8 mouse cellular contexts compared by ENCODE assay signal in the genomic region with DNA sequence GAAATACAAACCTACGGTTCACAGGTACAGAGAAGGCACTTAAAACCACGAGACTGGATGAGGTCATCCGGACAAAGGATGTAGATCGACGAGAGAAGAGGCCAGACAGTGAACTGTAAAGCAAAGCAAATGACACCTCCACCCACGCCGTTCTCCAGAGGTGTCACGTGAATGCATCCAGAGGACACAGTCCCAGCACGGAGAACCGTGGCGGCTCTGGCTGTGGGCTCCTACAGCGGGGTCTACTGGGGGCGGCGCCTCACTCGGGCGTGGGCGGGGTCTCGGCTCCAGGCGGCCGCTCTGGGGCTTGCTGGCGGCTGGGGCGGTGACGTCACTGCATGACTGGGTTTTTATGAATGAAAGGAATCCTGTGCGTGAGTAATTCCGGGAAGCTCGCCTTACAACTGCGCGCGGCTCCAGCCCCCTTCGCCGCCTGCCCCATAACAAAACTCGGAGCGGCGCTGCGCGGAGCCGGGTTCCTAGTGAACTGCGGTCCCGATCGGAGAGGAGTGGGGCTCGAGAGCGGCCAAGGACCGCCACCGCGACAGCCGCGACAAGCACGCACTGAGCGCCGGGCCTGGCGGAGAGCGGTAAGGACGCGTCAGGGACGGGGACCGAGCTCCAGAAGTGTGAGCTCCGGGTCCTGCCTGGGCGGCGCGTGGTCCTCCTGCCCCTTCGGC. TPM values are rescaled to one million over a fixed set of nuclear protein-coding genes. Genes with fewer than 3 reads are reported as not detected.
DNase-seq lines count a peak whose midpoint lies in the region; ATAC-seq lines count a peak whose summit lies in the region.

No protein-coding gene starts in this region.

- H3K36me3 ChIP-seq in hindbrain, embryonic 15.5 days, result no peaks in the 10 kb centered on the region

- ATAC-seq in hindbrain, embryonic 15.5 days (ENCODE audit: low FRiP score, low read depth), result peak; percentile 88

- peaks cover 15% of the 10 kb centered on the region for H3K4me1 ChIP-seq in hindbrain, embryonic 15.5 days (replicated peaks)

- H3K4me3 ChIP-seq in hindbrain, embryonic 15.5 days, result peak overlapping the region; percentile 73

- under 1% methylated on average over 61 of the region's 61 CpGs for WGBS in hindbrain, embryonic 15.5 days

- peak overlapping the region; percentile 76 for H3K27ac ChIP-seq in hindbrain, embryonic 15.5 days (replicated peaks)

- DNase-seq in T-cell, adult 2 months (ENCODE audit: low spot score), result peak; percentile 96
- peak; percentile 81 to 88 for DNase-seq in cerebellum, postnatal 25 days
- peak; percentile 84 to 85 for DNase-seq in frontal cortex, postnatal 36 days (ENCODE audit: low spot score in 2 of 2)
- peak; percentile 83 to 85 for DNase-seq in left cerebral cortex, adult 18-20 months (ENCODE audit: low spot score in 2 of 2)
- DNase-seq in lung, postnatal 4 days, result peak; percentile 94 to 95
- DNase-seq in retina, postnatal 7 days (ENCODE audit: low read depth, low spot score), result peak; percentile 79
- peak; percentile 77 for DNase-seq in urinary bladder, adult 2 months (ENCODE audit: low spot score)

- peak overlapping the region; percentile 61 for H3K9ac ChIP-seq in hindbrain, embryonic 15.5 days

- peak overlapping the region; percentile 95 for H3K4me2 ChIP-seq in hindbrain, embryonic 15.5 days

- H3K9me3 ChIP-seq in hindbrain, embryonic 15.5 days, result no peaks in the 10 kb centered on the region

- H3K27me3 ChIP-seq in hindbrain, embryonic 15.5 days, result peaks cover 12% of the 10 kb centered on the region; the same call in 1 of the 2 replicates

RNA-seq across cellular contexts. Expression of a gene that starts 0.9 kb away (rescaled TPM):
- 1.00 and 1.0 TPM in 2 replicates for polyA plus RNA-seq in hindbrain, embryonic 15.5 days (2015; fragmentation: Nextera tagmentation; extraction: Ambion mirVana)
- total RNA-seq in left cerebral cortex, adult 18-20 months (2021), result 1 to 10 TPM; 1.8 to 2.8 TPM
- polyA plus RNA-seq in urinary bladder, adult 2 months (2012; rRNA removed), result 11.0 and 13.0 TPM in 2 replicates

RNA-seq across cellular contexts. Expression of a gene that starts 19.1 kb away (rescaled TPM):
- polyA plus RNA-seq in hindbrain, embryonic 15.5 days (2015; fragmentation: Nextera tagmentation; extraction: Ambion mirVana), result 27.1 and 32.5 TPM in 2 replicates
- total RNA-seq in left cerebral cortex, adult 18-20 months (2021), result 10 to 100 TPM; 18.4 to 21.2 TPM
- 20.5 and 20.6 TPM in 2 replicates for polyA plus RNA-seq in urinary bladder, adult 2 months (2012; rRNA removed)

RNA-seq across cellular contexts. Expression of a gene that starts 56.1 kb away (rescaled TPM):
- 45.7 and 51.6 TPM in 2 replicates for polyA plus RNA-seq in hindbrain, embryonic 15.5 days (2015; fragmentation: Nextera tagmentation; extraction: Ambion mirVana)
- 10 to 100 TPM; 71.3 to 74.8 TPM for total RNA-seq in left cerebral cortex, adult 18-20 months (2021)
- 51.5 and 68.3 TPM in 2 replicates for polyA plus RNA-seq in urinary bladder, adult 2 months (2012; rRNA removed)

Comparison
In these comparisons a context has a peak if more than half of its experiments do, and no peak if none do; other contexts are left out.
1. Peak in every context shown above with its lines: DNase-seq, ATAC-seq, H3K4me3 ChIP-seq and H3K27ac ChIP-seq.